Mouse (Mus musculus) bone marrow, adult 2 months (tissue): ENCODE measurements at regions not wholly inside any gene's neighbourhood (a gene's known extent, or its start where the extent isn't known, plus 50 kb on each side); places are given as distances from the start of the nearest gene placed in this dataset.

Source experiments
- CTCF ChIP-seq: fragments of 200-500 bp; IDR thresholded peaks from 2 replicates; pipeline ENCODE4 v1.5.1; 2011; ENCODE audit warnings: low read length, control low read depth; ENCODE audit not compliant: control insufficient read depth, insufficient read depth
- POLR2A ChIP-seq: fragments of 200-500 bp; IDR thresholded peaks from 2 replicates; pipeline ENCODE4 v1.6.1; 2011; ENCODE audit warnings: low read depth, mild to moderate bottlenecking, control low read depth, low read length, borderline replicate concordance; ENCODE audit not compliant: control insufficient read depth

- TF ChIP-seq CTCF = no peak
- TF ChIP-seq POLR2A = no peak
These were observed 309.2 kb upstream of the Gm4791 start for GRCm38 (mm10) chr9:46689331-46689730.
